Mouse (Mus musculus): ENCODE measurements around the gene Itprip. TPM values are rescaled to one million over a fixed set of nuclear protein-coding genes. Genes with fewer than 3 reads are reported as not detected.

Gene Itprip
- polyA plus RNA-seq, 1 experiment: 43.0 TPM

- Histone ChIP-seq H3K27ac (ENCODE audit: control insufficient read depth, insufficient read depth, low read depth, low read length) (no peak overlapping the region), H3K4me3 (ENCODE audit: control insufficient read depth, low read depth, low read length) (peak overlapping the region; percentile 72), H3K27me3 (ENCODE audit: control insufficient read depth, insufficient read depth, low read length) (no peaks in the 10 kb centered on the region), H3K36me3 (ENCODE audit: control insufficient read depth, insufficient read depth, low read length) (no peaks in the 10 kb centered on the region; the same call in 1 of the 2 replicates), H3K4me1 (ENCODE audit: control insufficient read depth, insufficient read depth, low read length) (no peaks in the 10 kb centered on the region)
- TF ChIP-seq CTCF (IDR thresholded peaks at IDR 0.05; ENCODE audit: control insufficient read depth, insufficient read depth, insufficient replicate concordance, low read depth, low read length): no peak
These were observed 55.0 kb downstream of the Itprip start for GRCm38 (mm10) chr19:47864051-47864450.

GRCm38 (mm10) chr19:47862581-47862980 is 56.5 kb downstream of the Itprip start:
- no peak overlapping the region for H3K4me3 ChIP-seq (ENCODE audit: control insufficient read depth, low read depth, low read length)
- H3K27ac ChIP-seq (ENCODE audit: control insufficient read depth, insufficient read depth, low read depth, low read length): no peak overlapping the region
- TF ChIP-seq CTCF (IDR thresholded peaks at IDR 0.05; ENCODE audit: control insufficient read depth, insufficient read depth, insufficient replicate concordance, low read depth, low read length): no peak
- no peak for TF ChIP-seq POLR2A (IDR thresholded peaks at IDR 0.05; ENCODE audit: control insufficient read depth, low read depth, low read length)
- H3K4me1 ChIP-seq (ENCODE audit: control insufficient read depth, insufficient read depth, low read length): no peaks in the 10 kb centered on the region
- no peaks in the 10 kb centered on the region; the same call in 1 of the 2 replicates for H3K36me3 ChIP-seq (ENCODE audit: control insufficient read depth, insufficient read depth, low read length)
- no peaks in the 10 kb centered on the region for H3K27me3 ChIP-seq (ENCODE audit: control insufficient read depth, insufficient read depth, low read length)

- Histone ChIP-seq H3K4me1 (ENCODE audit: control insufficient read depth, insufficient read depth, low read length) (peaks cover 11% of the 10 kb centered on the region), H3K27ac (ENCODE audit: control insufficient read depth, insufficient read depth, low read depth, low read length) (no peak overlapping the region), H3K36me3 (ENCODE audit: control insufficient read depth, insufficient read depth, low read length) (no peaks in the 10 kb centered on the region), H3K4me3 (ENCODE audit: control insufficient read depth, low read depth, low read length) (no peak overlapping the region), H3K27me3 (ENCODE audit: control insufficient read depth, insufficient read depth, low read length) (no peaks in the 10 kb centered on the region)
- TF ChIP-seq CTCF (IDR thresholded peaks at IDR 0.05; ENCODE audit: control insufficient read depth, insufficient read depth, insufficient replicate concordance, low read depth, low read length) (no peak), POLR2A (IDR thresholded peaks at IDR 0.05; ENCODE audit: control insufficient read depth, low read depth, low read length) (no peak)
These were observed 59.9 kb downstream of the Itprip start for GRCm38 (mm10) chr19:47859180-47859579.

- Histone ChIP-seq H3K4me3 (ENCODE audit: control insufficient read depth, low read depth, low read length) (no peak overlapping the region), H3K4me1 (ENCODE audit: control insufficient read depth, insufficient read depth, low read length) (peaks cover 11% of the 10 kb centered on the region), H3K36me3 (ENCODE audit: control insufficient read depth, insufficient read depth, low read length) (no peaks in the 10 kb centered on the region), H3K27ac (ENCODE audit: control insufficient read depth, insufficient read depth, low read depth, low read length) (no peak overlapping the region), H3K27me3 (ENCODE audit: control insufficient read depth, insufficient read depth, low read length) (no peaks in the 10 kb centered on the region)
- no peak for TF ChIP-seq POLR2A (IDR thresholded peaks at IDR 0.05; ENCODE audit: control insufficient read depth, low read depth, low read length)
- TF ChIP-seq CTCF (IDR thresholded peaks at IDR 0.05; ENCODE audit: control insufficient read depth, insufficient read depth, insufficient replicate concordance, low read depth, low read length): no peak
These were observed 60.8 kb downstream of the Itprip start for GRCm38 (mm10) chr19:47857957-47858942.

GRCm38 (mm10) chr19:47854796-47855783 is 64.0 kb downstream of the Itprip start, which contains the start of gene Gsto1:
Gsto1 (plus strand) TSS chr19:47854970.
- no peaks in the 10 kb centered on the region for H3K36me3 ChIP-seq (ENCODE audit: control insufficient read depth, insufficient read depth, low read length)
- H3K27me3 ChIP-seq (ENCODE audit: control insufficient read depth, insufficient read depth, low read length): no peaks in the 10 kb centered on the region
- TF ChIP-seq CTCF (IDR thresholded peaks at IDR 0.05; ENCODE audit: control insufficient read depth, insufficient read depth, insufficient replicate concordance, low read depth, low read length) (no peak), POLR2A (IDR thresholded peaks at IDR 0.05; ENCODE audit: control insufficient read depth, low read depth, low read length) (peak; percentile 67)
- peaks cover 11% of the 10 kb centered on the region for H3K4me1 ChIP-seq (ENCODE audit: control insufficient read depth, insufficient read depth, low read length)
- peak within 1 kb of the TSS; percentile 72 for H3K4me3 ChIP-seq (ENCODE audit: control insufficient read depth, low read depth, low read length)
- H3K27ac ChIP-seq (ENCODE audit: control insufficient read depth, insufficient read depth, low read depth, low read length): no peak within 1 kb of the TSS

- no peak overlapping the region for H3K27ac ChIP-seq (ENCODE audit: control insufficient read depth, insufficient read depth, low read depth, low read length)
- TF ChIP-seq CTCF (IDR thresholded peaks at IDR 0.05; ENCODE audit: control insufficient read depth, insufficient read depth, insufficient replicate concordance, low read depth, low read length): no peak
These were observed 64.9 kb downstream of the Itprip start for GRCm38 (mm10) chr19:47853951-47854795.

More at GRCm38 (mm10) chr19:47853951-47854795, 64.9 kb downstream of the Itprip start:
- H3K36me3 ChIP-seq (ENCODE audit: control insufficient read depth, insufficient read depth, low read length): no peaks in the 10 kb centered on the region
- peak overlapping the region; percentile 72 for H3K4me3 ChIP-seq (ENCODE audit: control insufficient read depth, low read depth, low read length)
- no peaks in the 10 kb centered on the region for H3K27me3 ChIP-seq (ENCODE audit: control insufficient read depth, insufficient read depth, low read length)
- H3K4me1 ChIP-seq (ENCODE audit: control insufficient read depth, insufficient read depth, low read length): peaks cover 11% of the 10 kb centered on the region
